Mouse (Mus musculus) heart, postnatal 0 days (tissue): Measurements from ENCODE around the gene Spag4.

Experiments
- CTCF ChIP-seq: IDR thresholded peaks from 2 replicates; pipeline ENCODE4 v1.5.1; 2016; ENCODE audit warnings: antibody characterized with exemption, control low read depth, low read depth
- EP300 ChIP-seq: IDR thresholded peaks from 2 replicates; pipeline ENCODE4 v1.6.1; 2016; ENCODE audit warnings: antibody characterized with exemption, low read depth

- TF ChIP-seq CTCF (no peak), EP300 (peak; percentile 31; the same call in 1 of the 2 replicates)
Measured at GRCm38 (mm10) chr2:156111358-156112079, 46.5 kb downstream of the Spag4 start, which contains the start of the genes Cpne1 and Rbm12.
